Mouse (Mus musculus): ENCODE measurements around the gene Fam84b. TPM values are rescaled to one million over a fixed set of nuclear protein-coding genes. Genes with fewer than 3 reads are reported as not detected.
A peak's percentile ranks its signal among the peaks of the same experiment; 100 is the strongest.
"Not testable (repeated sequence)": the region's sequence is repeated elsewhere in the genome, so short reads cannot be mapped to it uniquely, and the experiment has no call there.

Gene Fam84b
- polyA plus RNA-seq, 1 experiment from 2014 or later = 26.2 TPM

- Histone ChIP-seq H3K9me3 (ENCODE audit: control insufficient read depth, low read length) (no peaks in the 10 kb centered on the region), H3K4me2 (ENCODE audit: low read length) (no peak overlapping the region)
- 88% methylated on average over 4 of the region's 4 CpGs for WGBS
Observed at GRCm38 (mm10) chr15:60854151-60854550, 573 bp upstream of the Fam84b start.

GRCm38 (mm10) chr15:60848630-60849029 lies 4.9 kb downstream of the Fam84b start:
- H3K27me3 ChIP-seq (replicated peaks; ENCODE audit: control insufficient read depth, insufficient read depth, low read length) = no peaks in the 10 kb centered on the region
- H3K27ac ChIP-seq (ENCODE audit: low read depth) = no peak overlapping the region
- no peak for ATAC-seq (replicated peaks; ENCODE audit: low FRiP score, low TSS enrichment, low read depth)
- WGBS = 64% methylated on average over 3 of the region's 3 CpGs
- no peaks in the 10 kb centered on the region for H3K9me3 ChIP-seq (ENCODE audit: control insufficient read depth, low read length)
- H3K4me3 ChIP-seq (ENCODE audit: low read depth, low read length) = no peak overlapping the region
- no peak overlapping the region for H3K4me2 ChIP-seq (ENCODE audit: low read length)
- no peaks in the 10 kb centered on the region for H3K36me3 ChIP-seq (ENCODE audit: control insufficient read depth, insufficient read depth, low read length)
- peaks cover 5% of the 10 kb centered on the region for H3K4me1 ChIP-seq (replicated peaks; ENCODE audit: control insufficient read depth, insufficient read depth, low read length)
- DNase-seq (ENCODE audit: low spot score) = no peak
- H3K9ac ChIP-seq (ENCODE audit: low read length) = no peak overlapping the region

More at GRCm38 (mm10) chr15:60854151-60854550, 573 bp upstream of the Fam84b start:
- no peak for ATAC-seq (replicated peaks; ENCODE audit: low FRiP score, low TSS enrichment, low read depth)
- H3K27ac ChIP-seq (ENCODE audit: low read depth) = no peak overlapping the region
- H3K9ac ChIP-seq (ENCODE audit: low read length) = no peak overlapping the region
- no peak for DNase-seq (ENCODE audit: low spot score)
- H3K4me3 ChIP-seq (ENCODE audit: low read depth, low read length) = no peak overlapping the region
- no peaks in the 10 kb centered on the region for H3K27me3 ChIP-seq (replicated peaks; ENCODE audit: control insufficient read depth, insufficient read depth, low read length)
- H3K36me3 ChIP-seq (ENCODE audit: control insufficient read depth, insufficient read depth, low read length) = no peaks in the 10 kb centered on the region
- peaks cover 7% of the 10 kb centered on the region; the same call in 1 of the 2 replicates for H3K4me1 ChIP-seq (replicated peaks; ENCODE audit: control insufficient read depth, insufficient read depth, low read length)

DNA sequence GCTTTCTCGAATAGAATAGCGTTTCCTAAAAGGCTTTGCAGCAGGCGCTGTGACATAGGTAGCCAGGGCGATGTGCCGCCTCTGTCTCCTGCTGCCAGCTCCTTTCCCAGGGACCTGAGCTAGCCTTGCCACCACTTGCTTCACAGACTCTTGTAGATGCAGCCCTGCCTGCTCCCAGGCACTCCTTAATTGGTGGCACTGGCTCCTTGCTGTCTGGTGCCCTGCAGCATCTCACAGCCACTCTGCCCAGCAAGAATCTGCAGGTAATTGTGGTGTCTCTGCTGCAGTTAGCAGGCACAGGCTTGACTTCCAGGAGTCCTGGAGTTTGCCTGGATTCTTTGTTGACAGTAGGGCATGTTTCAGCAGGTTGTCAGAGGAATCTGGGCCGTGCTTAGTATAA lies 7.3 kb downstream of the Fam84b start:
- Histone ChIP-seq H3K4me1 (replicated peaks; ENCODE audit: control insufficient read depth, insufficient read depth, low read length) (no peaks in the 10 kb centered on the region; the same call in none of the 2 replicates), H3K27ac (ENCODE audit: low read depth) (no peak overlapping the region), H3K36me3 (ENCODE audit: control insufficient read depth, insufficient read depth, low read length) (no peaks in the 10 kb centered on the region), H3K4me3 (ENCODE audit: low read depth, low read length) (no peak overlapping the region), H3K9ac (ENCODE audit: low read length) (no peak overlapping the region), H3K4me2 (ENCODE audit: low read length) (no peak overlapping the region), H3K27me3 (replicated peaks; ENCODE audit: control insufficient read depth, insufficient read depth, low read length) (no peaks in the 10 kb centered on the region), H3K9me3 (ENCODE audit: control insufficient read depth, low read length) (no peaks in the 10 kb centered on the region)
- DNase-seq (ENCODE audit: low spot score) (no peak), ATAC-seq (replicated peaks; ENCODE audit: low FRiP score, low TSS enrichment, low read depth) (no peak)
- 41% methylated on average over 6 of the region's 6 CpGs for WGBS

- ATAC-seq (replicated peaks; ENCODE audit: low FRiP score, low TSS enrichment, low read depth) (no peak), DNase-seq (ENCODE audit: low spot score) (no peak)
- WGBS = 20% methylated on average over 3 of the region's 3 CpGs
- H3K36me3 ChIP-seq (ENCODE audit: control insufficient read depth, insufficient read depth, low read length) = no peaks in the 10 kb centered on the region
- H3K27ac ChIP-seq (ENCODE audit: low read depth) = no peak overlapping the region
- no peak overlapping the region for H3K4me3 ChIP-seq (ENCODE audit: low read depth, low read length)
- H3K9me3 ChIP-seq (ENCODE audit: control insufficient read depth, low read length) = no peaks in the 10 kb centered on the region
- no peak overlapping the region for H3K9ac ChIP-seq (ENCODE audit: low read length)
- no peaks in the 10 kb centered on the region; the same call in none of the 2 replicates for H3K4me1 ChIP-seq (replicated peaks; ENCODE audit: control insufficient read depth, insufficient read depth, low read length)
- no peak overlapping the region for H3K4me2 ChIP-seq (ENCODE audit: low read length)
- H3K27me3 ChIP-seq (replicated peaks; ENCODE audit: control insufficient read depth, insufficient read depth, low read length) = no peaks in the 10 kb centered on the region
Observed at GRCm38 (mm10) chr15:60845886-60846285, 7.7 kb downstream of the Fam84b start.

GRCm38 (mm10) chr15:60841785-60842184 lies 11.8 kb downstream of the Fam84b start:
- Histone ChIP-seq H3K9ac (ENCODE audit: low read length) (no peak overlapping the region), H3K27me3 (replicated peaks; ENCODE audit: control insufficient read depth, insufficient read depth, low read length) (no peaks in the 10 kb centered on the region), H3K27ac (ENCODE audit: low read depth) (no peak overlapping the region), H3K36me3 (ENCODE audit: control insufficient read depth, insufficient read depth, low read length) (no peaks in the 10 kb centered on the region), H3K4me1 (replicated peaks; ENCODE audit: control insufficient read depth, insufficient read depth, low read length) (peaks cover 3% of the 10 kb centered on the region; the same call in 1 of the 2 replicates), H3K9me3 (ENCODE audit: control insufficient read depth, low read length) (no peaks in the 10 kb centered on the region), H3K4me3 (ENCODE audit: low read depth, low read length) (no peak overlapping the region), H3K4me2 (ENCODE audit: low read length) (no peak overlapping the region)
- WGBS = 20% methylated on average over 4 of the region's 4 CpGs
- peak; percentile 50 for DNase-seq (ENCODE audit: low spot score)
- ATAC-seq (replicated peaks; ENCODE audit: low FRiP score, low TSS enrichment, low read depth) = no peak

- not testable (repeated sequence) for ATAC-seq (replicated peaks; ENCODE audit: low FRiP score, low TSS enrichment, low read depth); H3K9ac ChIP-seq (ENCODE audit: low read length); H3K4me2 ChIP-seq (ENCODE audit: low read length); H3K4me3 ChIP-seq (ENCODE audit: low read depth, low read length); H3K9me3 ChIP-seq (ENCODE audit: control insufficient read depth, low read length); H3K36me3 ChIP-seq (ENCODE audit: control insufficient read depth, insufficient read depth, low read length); H3K27me3 ChIP-seq (replicated peaks; ENCODE audit: control insufficient read depth, insufficient read depth, low read length); H3K27ac ChIP-seq (ENCODE audit: low read depth); H3K4me1 ChIP-seq (replicated peaks; ENCODE audit: control insufficient read depth, insufficient read depth, low read length)
- DNase-seq (ENCODE audit: low spot score) = peak; percentile 41
Observed at GRCm38 (mm10) chr15:60841312-60841711, 12.3 kb downstream of the Fam84b start.

DNA sequence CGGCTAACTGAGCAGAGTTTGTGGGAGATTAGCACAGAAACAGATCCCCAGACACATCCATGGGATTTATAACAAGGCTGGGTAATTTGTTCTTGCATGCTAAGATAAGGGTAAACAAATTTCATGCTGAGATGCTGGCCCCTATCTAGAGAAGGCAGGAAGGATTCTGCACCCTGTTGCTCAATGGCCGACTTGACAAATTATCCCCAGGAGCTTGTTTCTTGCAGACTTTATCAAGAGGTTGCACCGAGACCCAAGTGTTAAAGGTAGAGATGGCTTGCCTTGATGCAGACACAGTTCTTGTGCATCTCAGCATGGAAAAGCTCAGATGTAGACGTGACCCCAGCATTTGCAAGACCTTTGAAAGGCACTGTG lies 13.3 kb downstream of the Fam84b start:
- ATAC-seq (replicated peaks; ENCODE audit: low FRiP score, low TSS enrichment, low read depth) (no peak), DNase-seq (ENCODE audit: low spot score) (peak; percentile 50)
- Histone ChIP-seq H3K9me3 (ENCODE audit: control insufficient read depth, low read length) (no peaks in the 10 kb centered on the region), H3K27me3 (replicated peaks; ENCODE audit: control insufficient read depth, insufficient read depth, low read length) (no peaks in the 10 kb centered on the region), H3K27ac (ENCODE audit: low read depth) (no peak overlapping the region), H3K4me3 (ENCODE audit: low read depth, low read length) (no peak overlapping the region), H3K4me1 (replicated peaks; ENCODE audit: control insufficient read depth, insufficient read depth, low read length) (0 out of 2 replicates have a peak, but pooled peaks cover 3% of the 10 kb centered on the region), H3K36me3 (ENCODE audit: control insufficient read depth, insufficient read depth, low read length) (no peaks in the 10 kb centered on the region), H3K9ac (ENCODE audit: low read length) (no peak overlapping the region), H3K4me2 (ENCODE audit: low read length) (no peak overlapping the region)
- whole genome bisulfite sequencing = 28% methylated on average over 4 of the region's 4 CpGs

DNA sequence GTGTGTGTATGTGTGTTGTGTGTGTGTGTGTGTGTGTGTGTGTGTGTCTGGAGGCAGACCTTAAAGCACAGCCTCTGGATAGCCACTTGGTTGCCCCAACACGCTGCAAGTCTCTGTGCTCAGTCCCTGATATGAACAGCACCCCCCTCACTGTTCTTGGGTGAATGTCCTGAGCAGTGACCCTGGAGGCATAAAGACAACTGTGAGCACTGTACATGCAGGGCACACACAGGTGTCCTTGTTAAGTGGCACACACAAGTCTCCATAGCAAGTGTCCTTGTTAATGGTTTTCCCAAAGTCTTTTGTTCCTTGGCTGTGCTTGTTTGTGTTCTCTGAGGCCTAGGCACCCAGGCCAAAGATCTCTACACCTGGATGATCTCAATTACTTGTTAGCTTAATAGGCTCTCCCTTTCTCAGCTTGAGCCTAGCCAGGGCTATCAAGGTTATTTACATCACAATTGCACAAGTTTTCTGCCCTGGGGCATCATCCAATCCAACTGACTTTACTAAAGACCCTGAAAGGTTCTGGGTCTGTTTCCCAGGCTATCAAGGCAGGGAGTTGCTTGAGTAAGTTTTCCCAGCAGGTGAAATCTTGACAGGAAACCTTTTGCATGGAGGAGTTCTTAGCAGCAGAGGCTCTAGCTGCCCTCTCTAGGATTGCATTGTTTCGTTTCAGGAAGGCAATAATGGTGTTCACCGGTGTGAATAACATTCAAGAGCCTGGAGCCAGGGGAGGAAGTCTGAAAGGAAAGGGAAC lies 13.9 kb downstream of the Fam84b start:
- Histone ChIP-seq H3K4me2 (ENCODE audit: low read length) (no peak overlapping the region), H3K9me3 (ENCODE audit: control insufficient read depth, low read length) (no peaks in the 10 kb centered on the region), H3K4me1 (replicated peaks; ENCODE audit: control insufficient read depth, insufficient read depth, low read length) (0 out of 2 replicates have a peak, but pooled peaks cover 3% of the 10 kb centered on the region), H3K27me3 (replicated peaks; ENCODE audit: control insufficient read depth, insufficient read depth, low read length) (no peaks in the 10 kb centered on the region), H3K27ac (ENCODE audit: low read depth) (no peak overlapping the region), H3K4me3 (ENCODE audit: low read depth, low read length) (no peak overlapping the region), H3K9ac (ENCODE audit: low read length) (no peak overlapping the region), H3K36me3 (ENCODE audit: control insufficient read depth, insufficient read depth, low read length) (no peaks in the 10 kb centered on the region)
- no peak for ATAC-seq (replicated peaks; ENCODE audit: low FRiP score, low TSS enrichment, low read depth)
- peak; percentile 41 for DNase-seq (ENCODE audit: low spot score)
- WGBS = 36% methylated on average over 3 of the region's 3 CpGs

DNA sequence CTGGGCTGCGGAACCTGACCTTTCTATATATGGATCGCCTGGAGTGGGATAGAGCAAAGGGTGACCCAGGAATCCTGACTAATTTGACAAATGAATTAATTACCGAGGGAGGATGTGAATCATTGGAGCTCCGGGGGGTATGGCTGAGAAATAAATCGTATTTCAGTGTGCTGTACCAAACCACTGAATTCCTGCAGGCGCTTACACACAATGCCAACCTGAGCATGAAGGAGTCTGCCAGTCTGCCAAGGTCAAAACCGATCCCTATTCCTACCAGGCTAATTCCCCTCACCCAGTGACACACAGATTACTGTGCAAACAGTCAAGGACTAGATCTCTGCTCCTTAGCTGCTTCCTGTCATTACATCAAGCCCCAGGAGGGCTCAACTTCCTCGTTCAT lies 15.4 kb downstream of the Fam84b start:
- ATAC-seq (replicated peaks; ENCODE audit: low FRiP score, low TSS enrichment, low read depth) (no peak), DNase-seq (ENCODE audit: low spot score) (no peak)
- WGBS = 69% methylated on average over 8 of the region's 8 CpGs
- no peak overlapping the region for H3K4me3 ChIP-seq (ENCODE audit: low read depth, low read length)
- no peak overlapping the region for H3K27ac ChIP-seq (ENCODE audit: low read depth)
- no peak overlapping the region for H3K4me2 ChIP-seq (ENCODE audit: low read length)
- no peak overlapping the region for H3K9ac ChIP-seq (ENCODE audit: low read length)
- no peaks in the 10 kb centered on the region for H3K27me3 ChIP-seq (replicated peaks; ENCODE audit: control insufficient read depth, insufficient read depth, low read length)
- H3K4me1 ChIP-seq (replicated peaks; ENCODE audit: control insufficient read depth, insufficient read depth, low read length) = 0 out of 2 replicates have a peak, but pooled peaks cover 3% of the 10 kb centered on the region
- no peaks in the 10 kb centered on the region for H3K36me3 ChIP-seq (ENCODE audit: control insufficient read depth, insufficient read depth, low read length)
- no peaks in the 10 kb centered on the region for H3K9me3 ChIP-seq (ENCODE audit: control insufficient read depth, low read length)
